Mouse (Mus musculus): ENCODE results near the gene Pxk.

GRCm38 (mm10) chr14:8141131-8141530 is 43.1 kb downstream of the Pxk start:
- TF ChIP-seq EP300 (optimal IDR thresholded peaks at IDR 0.05) (no peak), CTCF (IDR thresholded peaks at IDR 0.05; ENCODE audit: low read depth) (no peak)

Data from stomach, postnatal 0 days (tissue).